Mouse (Mus musculus) CH12.LX (cell line): ENCODE measurements at regions not wholly inside any gene's neighbourhood (a gene's known extent, or its start where the extent isn't known, plus 50 kb on each side); places are given as distances from the start of the nearest gene placed in this dataset.

Experiments
- DNase-seq: peaks from one replicate; pipeline ENCODE4 v3.0.0-alpha.2; 2013; ENCODE audit errors: extremely low read depth
- H3K27ac ChIP-seq: 2 replicates; pipeline ENCODE4 v1.5.1; 2012; ENCODE audit warnings: low read depth, mild to moderate bottlenecking, control low read depth, moderate library complexity; ENCODE audit not compliant: insufficient read depth
- H3K27me3 ChIP-seq: replicated peaks from 2 replicates; pipeline ENCODE3; 2012; ENCODE audit warnings: inconsistent platforms
- H3K36me3 ChIP-seq, 2 experiments: replicated peaks in 1 of 2; 2 replicates each; pipeline versions ENCODE3 to v1.6.1; 2012; ENCODE audit warnings: inconsistent platforms in 1 of 2, low read length in 1 of 2, mild to moderate bottlenecking in 1 of 2, mixed read lengths in 1 of 2, moderate library complexity in 1 of 2; ENCODE audit not compliant: control insufficient read depth in 1 of 2, insufficient read depth in 1 of 2
- H3K4me1 ChIP-seq, 2 experiments: 2 replicates each; pipeline ENCODE4 v1.6.1; 2012; ENCODE audit warnings: inconsistent platforms in 1 of 2, moderate library complexity in 1 of 2; ENCODE audit not compliant: insufficient read depth in 2 of 2, control insufficient read depth in 1 of 2
- H3K4me2 ChIP-seq: 2 replicates; pipeline ENCODE4 v1.6.1; 2012; ENCODE audit warnings: low read depth, mild to moderate bottlenecking, control low read depth; ENCODE audit not compliant: poor library complexity, insufficient read depth, severe bottlenecking
- H3K4me3 ChIP-seq, 3 experiments: fragments of 150-350 bp in 1 of 3; sonication (generic) in 1 of 3; replicated peaks in 1 of 3; 2 replicates each; pipeline versions ENCODE3 to v1.5.1; 2011 to 2012; ENCODE audit warnings: low read depth in 2 of 3, low read length in 2 of 3, mild to moderate bottlenecking in 2 of 3, moderate library complexity in 2 of 3, control low read depth in 1 of 3, improper control_type of control experiment in 1 of 3, inconsistent platforms in 1 of 3, mixed read lengths in 1 of 3; ENCODE audit not compliant: poor library complexity in 1 of 3
- H3K79me2 ChIP-seq: replicated peaks from 2 replicates; pipeline ENCODE4 v1.6.1; 2012; ENCODE audit warnings: mild to moderate bottlenecking, moderate library complexity; ENCODE audit not compliant: control insufficient read depth, poor library complexity, insufficient read depth, severe bottlenecking; ENCODE audit errors: extremely low read depth
- H3K9ac ChIP-seq: 2 replicates; pipeline ENCODE4 v1.6.1; 2012; ENCODE audit warnings: low read depth, mild to moderate bottlenecking, control low read depth, moderate library complexity; ENCODE audit not compliant: insufficient read depth
- H3K9me3 ChIP-seq: replicated peaks from 2 replicates; pipeline ENCODE3; 2012; ENCODE audit warnings: low read length, inconsistent platforms, mixed read lengths
- CHD1 ChIP-seq: IDR thresholded peaks from 2 replicates; pipeline ENCODE4 v1.6.1; 2012; ENCODE audit warnings: low read depth, low read length, improper control_type of control experiment, inconsistent platforms
- CHD2 ChIP-seq: IDR thresholded peaks from 2 replicates; pipeline ENCODE4 v1.6.1; 2011; ENCODE audit warnings: low read length, improper control_type of control experiment
- E2F4 ChIP-seq: IDR thresholded peaks from 2 replicates; pipeline ENCODE4 v1.6.1; 2011; ENCODE audit warnings: low read depth, low read length, improper control_type of control experiment; ENCODE audit not compliant: insufficient replicate concordance
- ETS1 ChIP-seq: conservative IDR thresholded peaks from 2 replicates; pipeline ENCODE4 v1.6.1; 2012; ENCODE audit warnings: low read depth, mild to moderate bottlenecking, inconsistent platforms, low read length, improper control_type of control experiment, moderate library complexity
- JUND ChIP-seq: conservative IDR thresholded peaks from 2 replicates; pipeline ENCODE4 v1.6.1; 2011; ENCODE audit warnings: low read depth, low read length, improper control_type of control experiment
- KAT2A ChIP-seq: IDR thresholded peaks from 2 replicates; pipeline ENCODE4 v1.6.1; 2012; ENCODE audit warnings: low read length, improper control_type of control experiment, inconsistent platforms; ENCODE audit not compliant: insufficient replicate concordance
- MAFK ChIP-seq: IDR thresholded peaks from 2 replicates; pipeline ENCODE4 v1.6.1; 2011; ENCODE audit warnings: low read length, improper control_type of control experiment; ENCODE audit not compliant: insufficient replicate concordance
- MAX ChIP-seq: IDR thresholded peaks from 2 replicates; pipeline ENCODE4 v1.6.1; 2011; ENCODE audit warnings: low read length, improper control_type of control experiment
- MAZ ChIP-seq: IDR thresholded peaks from 2 replicates; pipeline ENCODE4 v1.6.1; 2012; ENCODE audit warnings: low read depth, mild to moderate bottlenecking, inconsistent platforms, low read length, improper control_type of control experiment, moderate library complexity
- MXI1 ChIP-seq: IDR thresholded peaks from 2 replicates; pipeline ENCODE4 v1.6.1; 2011; ENCODE audit warnings: mild to moderate bottlenecking, low read depth, low read length, improper control_type of control experiment
- MYC ChIP-seq: IDR thresholded peaks from 2 replicates; pipeline ENCODE4 v1.6.1; 2011; ENCODE audit warnings: low read depth, mild to moderate bottlenecking, improper control_type of control experiment, low read length
- PAX5 ChIP-seq: IDR thresholded peaks from 2 replicates; pipeline ENCODE4 v1.6.1; 2012; ENCODE audit warnings: low read length, inconsistent platforms, mixed read lengths
- POLR2A ChIP-seq: IDR thresholded peaks from 2 replicates; pipeline ENCODE4 v1.6.1; 2011; ENCODE audit warnings: low read depth, mild to moderate bottlenecking, improper control_type of control experiment, low read length
- POLR2AphosphoS2 ChIP-seq: IDR thresholded peaks from 2 replicates; pipeline ENCODE4 v1.6.1; 2011; ENCODE audit warnings: low read depth, low read length, improper control_type of control experiment
- RAD21 ChIP-seq: IDR thresholded peaks from 2 replicates; pipeline ENCODE4 v1.6.1; 2011; ENCODE audit warnings: low read depth, mild to moderate bottlenecking, low read length, improper control_type of control experiment, moderate library complexity
- RCOR1 ChIP-seq: conservative IDR thresholded peaks from 2 replicates; pipeline ENCODE4 v1.6.1; 2012; ENCODE audit warnings: low read depth, mild to moderate bottlenecking, inconsistent platforms, low read length, improper control_type of control experiment
- SMC3 ChIP-seq: IDR thresholded peaks from 2 replicates; pipeline ENCODE4 v1.6.1; 2011; ENCODE audit warnings: low read depth, low read length, improper control_type of control experiment
- TCF12 ChIP-seq: IDR thresholded peaks from 2 replicates; pipeline ENCODE4 v1.6.1; 2014; ENCODE audit warnings: low read depth, mild to moderate bottlenecking, inconsistent platforms, low read length, improper control_type of control experiment
- UBTF ChIP-seq: IDR thresholded peaks from 2 replicates; pipeline ENCODE4 v1.6.1; 2012; ENCODE audit warnings: low read depth, mild to moderate bottlenecking, inconsistent platforms, low read length, improper control_type of control experiment, moderate library complexity
- ZC3H11A ChIP-seq: IDR thresholded peaks from 2 replicates; pipeline ENCODE4 v1.6.1; 2012; ENCODE audit warnings: low read depth, mild to moderate bottlenecking, inconsistent platforms, low read length, improper control_type of control experiment
- ZKSCAN1 ChIP-seq: IDR thresholded peaks from 2 replicates; pipeline ENCODE4 v1.6.1; 2012; ENCODE audit warnings: low read depth, inconsistent platforms, low read length, improper control_type of control experiment, borderline replicate concordance
- ZMIZ1 ChIP-seq: IDR thresholded peaks from 2 replicates; pipeline ENCODE4 v1.6.1; 2012; ENCODE audit warnings: low read depth, mild to moderate bottlenecking, inconsistent platforms, low read length, improper control_type of control experiment
- dilution Hi-C: fragments of 300-500 bp; cut with MboI; formaldehyde crosslinking; loops from 2 replicates; pipeline ENCODE4 v1.14.3; 2020; ENCODE audit warnings: low sequenced_read_pairs; ENCODE audit not compliant: extremely low pct_unique_long_range_greater_than_20kb, extremely low pct_ligation_motif_present
- in situ Hi-C: fragments of 300-500 bp; cut with MboI; formaldehyde crosslinking; loops from 3 replicates; pipeline ENCODE4 v1.14.3; 2019; ENCODE audit warnings: low sequenced_read_pairs, low pct_ligation_motif_present, low pct_unique_long_range_greater_than_20kb, mixed read lengths

- dilution Hi-C loops: no loop called here
- TF ChIP-seq RAD21 (no peak), TCF12 (no peak), MAZ (no peak), SMC3 (no peak), KAT2A (no peak), E2F4 (no peak), UBTF (no peak), MXI1 (no peak), MYC (no peak), ZKSCAN1 (no peak), MAFK (no peak), CHD2 (no peak), CHD1 (no peak), POLR2A (no peak), POLR2AphosphoS2 (no peak), RCOR1 (no peak), ZC3H11A (no peak), ETS1 (no peak)
- TF ChIP-seq, all 38 proteins: peak for 0
- H3K27ac ChIP-seq: no peak overlapping the region
These were observed 121.7 kb downstream of the Chic2 start for GRCm38 (mm10) chr5:74922881-74923280.

GRCm38 (mm10) chr5:74920939-74921338 is 123.6 kb downstream of the Chic2 start:
- Histone ChIP-seq H3K79me2 (no peaks in the 10 kb centered on the region), H3K4me1 (peaks cover 0 to 2% of the 10 kb centered on the region in 2 experiments; a peak in 1 of 4 replicates), H3K4me2 (no peak overlapping the region), H3K4me3 (no peak overlapping the region), H3K9me3 (peaks cover 2% of the 10 kb centered on the region), H3K9ac (no peak overlapping the region), H3K36me3 (no peaks in the 10 kb centered on the region), H3K27ac (no peak overlapping the region), H3K27me3 (no peaks in the 10 kb centered on the region)
- TF ChIP-seq MAZ (no peak), PAX5 (no peak), MAFK (no peak), RAD21 (no peak), MAX (no peak), SMC3 (no peak), MYC (no peak), ZMIZ1 (no peak), JUND (no peak)
- DNase-seq: no peak
- in situ Hi-C loops (no loop called here), dilution Hi-C loops (no loop called here)

More at GRCm38 (mm10) chr5:74922881-74923280, 121.7 kb downstream of the Chic2 start:
- Histone ChIP-seq H3K27me3 (no peaks in the 10 kb centered on the region), H3K4me1 (peaks cover 0 to 3% of the 10 kb centered on the region in 2 experiments; a peak in 1 of 4 replicates), H3K9ac (no peak overlapping the region), H3K4me3 (no peak overlapping the region), H3K9me3 (no peaks in the 10 kb centered on the region), H3K79me2 (no peaks in the 10 kb centered on the region), H3K4me2 (no peak overlapping the region), H3K36me3 (no peaks in the 10 kb centered on the region)
- no peak for DNase-seq
- in situ Hi-C loops: no loop called here
